ENCODE assay signal across 8 mouse cellular contexts in genomic region chr4:125059025-125059424, GRCm38 (mm10). TPM values are rescaled to one million over a fixed set of nuclear protein-coding genes. Genes with fewer than 3 reads are reported as not detected.
A peak's percentile ranks its signal among the peaks of the same experiment; 100 is the strongest.
DNase-seq lines count a peak whose midpoint lies in the region; ATAC-seq and TF ChIP-seq lines count a peak whose summit lies in the region.

No protein-coding gene starts in this region.

- no peak overlapping the region for H3K27ac ChIP-seq in gastrocnemius, adult 2 months

- TF ChIP-seq CTCF in gastrocnemius, adult 2 months (IDR thresholded peaks at IDR 0.05), result peak; percentile 80

- H3K4me3 ChIP-seq in gastrocnemius, adult 2 months, result peak overlapping the region; percentile 49

- peak; percentile 80 for ATAC-seq in megakaryocyte, adult 5-6 weeks (ENCODE audit: poor library complexity, severe bottlenecking)
- ATAC-seq in inflammation-experienced regulatory T-cells, adult 6 months, result no peak

- peak; percentile 87 for DNase-seq in NIH3T3 (ENCODE audit: low read depth)
- DNase-seq in cerebellum, postnatal 36 days, result peak; percentile 29 to 31
- peak; percentile 66 for DNase-seq in gastrocnemius, adult 2 months
- DNase-seq in hindlimb bud, embryonic 11.5 days (ENCODE audit: extremely low spot score, low read depth, low spot score), result peak; percentile 8
- DNase-seq in left cerebral cortex, postnatal 10 days (ENCODE audit: extremely low spot score in 1 of 2, low spot score in 2 of 2), result peak; percentile 56 to 70
- DNase-seq in right cerebral cortex, adult 2 months (ENCODE audit: low spot score in 2 of 2), result peak; percentile 57 to 70

- intact Hi-C loops in gastrocnemius, adult 2 months (cut with DNase I), result loop anchor here (1.0 kb wide), 1 partner anchor 116 kb away; no protein-coding TSS in a partner anchor
- intact Hi-C loops in left cerebral cortex, postnatal 10 days (cut with DNase I), result loop anchor here (1.0 kb wide), 1 partner anchor 116 kb away; no protein-coding TSS in a partner anchor

RNA-seq across cellular contexts. Expression of gene Dnali1, which starts 6.5 kb away (rescaled TPM):
- not detected for total RNA-seq in gastrocnemius, adult 2 months (2021)
- under 1 TPM; 0.16 to 0.21 TPM for total RNA-seq in left cerebral cortex, postnatal 10 days (2021)
- total RNA-seq in megakaryocyte, adult 5-6 weeks (2015), result not detected in 2 replicates
- total RNA-seq in megakaryocyte, adult 5-6 weeks (2017), result not detected in 2 replicates
- not detected for polyA plus RNA-seq in inflammation-experienced regulatory T-cells, adult 6 months (2017; shearing (Covaris generic))

RNA-seq across cellular contexts. Expression of gene Snip1, which starts 7.4 kb away (rescaled TPM):
- 1 to 10 TPM; 4.5 to 6.1 TPM for total RNA-seq in gastrocnemius, adult 2 months (2021)
- total RNA-seq in left cerebral cortex, postnatal 10 days (2021), result 10 to 100 TPM; 12.8 to 13.7 TPM
- 24.1 and 27.0 TPM in 2 replicates for total RNA-seq in megakaryocyte, adult 5-6 weeks (2015)
- 23.2 and 27.0 TPM in 2 replicates for total RNA-seq in megakaryocyte, adult 5-6 weeks (2017)
- polyA plus RNA-seq in inflammation-experienced regulatory T-cells, adult 6 months (2017; shearing (Covaris generic)), result 1 to 10 TPM; 7.7 to 8.8 (median 8.5) TPM

RNA-seq across cellular contexts. Expression of gene Meaf6, which starts 25.9 kb away (rescaled TPM):
- 10 to 100 TPM; 12.0 to 13.5 TPM for total RNA-seq in gastrocnemius, adult 2 months (2021)
- total RNA-seq in left cerebral cortex, postnatal 10 days (2021), result 100 to 1,000 TPM; 142 to 151 TPM
- total RNA-seq in megakaryocyte, adult 5-6 weeks (2015), result 40.2 and 45.5 TPM in 2 replicates
- 45.6 and 49.1 TPM in 2 replicates for total RNA-seq in megakaryocyte, adult 5-6 weeks (2017)
- polyA plus RNA-seq in inflammation-experienced regulatory T-cells, adult 6 months (2017; shearing (Covaris generic)), result 10 to 100 TPM; 60.4 to 68.9 (median 64.1) TPM

RNA-seq across cellular contexts. Expression of gene Gnl2, which starts 42.6 kb away (rescaled TPM):
- total RNA-seq in gastrocnemius, adult 2 months (2021), result 10 to 100 TPM; 29.3 to 31.9 TPM
- 10 to 100 TPM; 75.2 to 77.3 TPM for total RNA-seq in left cerebral cortex, postnatal 10 days (2021)
- total RNA-seq in megakaryocyte, adult 5-6 weeks (2015), result 30.6 and 36.1 TPM in 2 replicates
- 61.7 and 64.0 TPM in 2 replicates for total RNA-seq in megakaryocyte, adult 5-6 weeks (2017)
- polyA plus RNA-seq in inflammation-experienced regulatory T-cells, adult 6 months (2017; shearing (Covaris generic)), result 10 to 100 TPM; 44.4 to 76.7 (median 68.9) TPM

Comparison
In these comparisons a context has a peak if more than half of its experiments do, and no peak if none do; other contexts are left out.
1. DNase-seq: peak in every context shown above with its lines; median percentile 87 in NIH3T3; 66 in gastrocnemius, adult 2 months; 64 in right cerebral cortex, adult 2 months; 63 in left cerebral cortex, postnatal 10 days; 30 in cerebellum, postnatal 36 days; 8 in hindlimb bud, embryonic 11.5 days.